Mouse (Mus musculus) testis, postnatal 10 days (tissue): ENCODE results near the gene Trim33.

ENCODE experiments used
- DNase-seq: peaks from one replicate; pipeline ENCODE4 v3.0.0; 2021; ENCODE audit warnings: low spot score

Trim33 gene

GRCm38 (mm10) chr3:103400807-103401206 lies 121.7 kb downstream of the Trim33 start:
- no peak for DNase-seq

- no peak for DNase-seq
These were observed 122.4 kb downstream of the Trim33 start for GRCm38 (mm10) chr3:103401342-103402098.

GRCm38 (mm10) chr3:103402212-103402611 lies 123.1 kb downstream of the Trim33 start:
- no peak for DNase-seq

GRCm38 (mm10) chr3:103405135-103405534 lies 126.0 kb downstream of the Trim33 start:
- DNase-seq: no peak

- no peak for DNase-seq
These were observed 127.0 kb downstream of the Trim33 start for GRCm38 (mm10) chr3:103405871-103406765.
